Mouse (Mus musculus) liver, embryonic 14.5 days (tissue): ENCODE data around the gene Treml2. TPM values are rescaled to one million over a fixed set of nuclear protein-coding genes. Genes with fewer than 3 reads are reported as not detected.

Experiments used
- ATAC-seq: fragments of 200-750 bp; cut with Nextera tagmentation; 2 replicates; pipeline ENCODE4 v1.8.0; 2017; ENCODE audit warnings: moderate number of reproducible peaks, mild to moderate bottlenecking, moderate library complexity; ENCODE audit not compliant: insufficient read depth
- DNase-seq, 3 experiments: peaks; one replicate each; pipeline ENCODE4 v3.0.0-alpha.2; 2012 to 2013; ENCODE audit warnings: low read depth in 3 of 3, low spot score in 3 of 3
- H3K27ac ChIP-seq: fragments of 300-500 bp; sonication (generic); 2 replicates; pipeline ENCODE4 v1.5.1; 2014; ENCODE audit warnings: moderate library complexity, mild to moderate bottlenecking, control low read depth, inconsistent platforms
- H3K27me3 ChIP-seq: fragments of 300-500 bp; sonication (generic); 2 replicates; pipeline ENCODE4 v1.6.1; 2014; ENCODE audit warnings: mild to moderate bottlenecking, low read length, moderate library complexity; ENCODE audit not compliant: control insufficient read depth, insufficient read depth
- H3K36me3 ChIP-seq: fragments of 300-500 bp; sonication (generic); replicated peaks from 2 replicates; pipeline ENCODE4 v1.6.1; 2014; ENCODE audit warnings: low read depth; ENCODE audit not compliant: control insufficient read depth, insufficient read depth
- H3K4me1 ChIP-seq, 2 experiments: fragments of 200-500 bp in 1 of 2; fragments of 300-500 bp in 1 of 2; sonication (generic) in 1 of 2; replicated peaks; 2 replicates each; pipeline ENCODE4 v1.6.1; 2012 to 2014; ENCODE audit warnings: antibody characterized with exemption in 1 of 2, inconsistent platforms in 1 of 2, low read length in 1 of 2; ENCODE audit not compliant: control insufficient read depth in 2 of 2, insufficient read depth in 2 of 2
- H3K4me2 ChIP-seq: fragments of 300-500 bp; sonication (generic); 2 replicates; pipeline ENCODE4 v1.6.1; 2014; ENCODE audit warnings: low read depth, mild to moderate bottlenecking, control low read depth, moderate library complexity
- H3K4me3 ChIP-seq, 2 experiments: fragments of 200-500 bp in 1 of 2; fragments of 300-500 bp in 1 of 2; sonication (generic) in 1 of 2; 2 replicates each; pipeline ENCODE4 v1.5.1; 2012 to 2014; ENCODE audit warnings: low read depth in 2 of 2, low read length in 2 of 2, mild to moderate bottlenecking in 2 of 2, control low read depth in 1 of 2, inconsistent platforms in 1 of 2, moderate library complexity in 1 of 2; ENCODE audit not compliant: insufficient read depth in 1 of 2
- H3K9ac ChIP-seq: fragments of 300-500 bp; sonication (generic); replicated peaks from 2 replicates; pipeline ENCODE4 v1.6.1; 2014; ENCODE audit warnings: mild to moderate bottlenecking, control low read depth, moderate library complexity
- H3K9me3 ChIP-seq: fragments of 300-500 bp; sonication (generic); 2 replicates; pipeline ENCODE4 v1.6.1; 2016; ENCODE audit warnings: low read length, mixed read lengths; ENCODE audit not compliant: control insufficient read depth
- CTCF ChIP-seq: IDR thresholded peaks from 2 replicates; pipeline ENCODE4 v1.5.1; 2016; ENCODE audit warnings: antibody characterized with exemption, low read depth, control low read depth
- EP300 ChIP-seq: IDR thresholded peaks from 2 replicates; pipeline ENCODE4 v1.6.1; 2016; ENCODE audit warnings: antibody characterized with exemption, low read depth
- WGBS: fragments of 180-500 bp; shearing (Covaris S2); extraction: QIAGEN DNeasy Blood & Tissue Kit; methylation state at CpG from one replicate; pipeline ENCODE4 v1.1.7; 2014; ENCODE audit not compliant: insufficient replicate concordance; 5-methylcytosine and 5-hydroxymethylcytosine counted together
- polyA plus RNA-seq, 2 experiments: library from polyadenylated mRNA; depleted of rRNA in 1 of 2; stranded (reverse) in 1 of 2; unstranded in 1 of 2; fragments of >200 nt; fragmentation: Nextera tagmentation in 1 of 2; extraction: Ambion mirVana in 1 of 2; gene quantifications; 2 replicates each; pipeline versions ENCODE4 v1.2.1 to v1.2.3; 2012 to 2014

Gene Treml2
- polyA plus RNA-seq, 2 experiments = 2.1 to 10.7 TPM

- Histone ChIP-seq H3K27ac (no peak overlapping the region), H3K27me3 (no peaks in the 10 kb centered on the region), H3K4me2 (no peak overlapping the region), H3K4me3 (no peak overlapping the region), H3K4me1 (peaks cover 4 to 6% of the 10 kb centered on the region in 2 experiments; a peak in 2 of 4 replicates), H3K9me3 (no peaks in the 10 kb centered on the region), H3K36me3 (no peaks in the 10 kb centered on the region), H3K9ac (no peak overlapping the region)
- DNase-seq (no peak), ATAC-seq (no peak)
- TF ChIP-seq CTCF = no peak
- no peak for TF ChIP-seq EP300
- WGBS = 89% methylated on average over 1 of the region's 1 CpGs
Observed at GRCm38 (mm10) chr17:48340267-48340666, 41.0 kb downstream of the Treml2 start.

GRCm38 (mm10) chr17:48341947-48342346 is 42.6 kb downstream of the Treml2 start:
- DNase-seq (peak in 1 of 3 experiments; percentile 19), ATAC-seq (no peak)
- no peak overlapping the region for H3K27ac ChIP-seq
- H3K27me3 ChIP-seq = no peaks in the 10 kb centered on the region
- H3K4me3 ChIP-seq = no peak overlapping the region
- no peak overlapping the region; the same call in 1 of the 2 replicates for H3K9ac ChIP-seq
- no peaks in the 10 kb centered on the region for H3K9me3 ChIP-seq
- H3K4me2 ChIP-seq = no peak overlapping the region
- TF ChIP-seq CTCF (no peak), EP300 (no peak)
- H3K36me3 ChIP-seq = no peaks in the 10 kb centered on the region
- WGBS = 19% methylated on average over 3 of the region's 3 CpGs
- peaks cover 4 to 6% of the 10 kb centered on the region in 2 experiments; a peak in 2 of 4 replicates for H3K4me1 ChIP-seq

- WGBS = 47% methylated on average over 2 of the region's 2 CpGs
- Histone ChIP-seq H3K27me3 (no peaks in the 10 kb centered on the region), H3K4me1 (peaks cover 4 to 6% of the 10 kb centered on the region in 2 experiments; a peak in 2 of 4 replicates), H3K36me3 (no peaks in the 10 kb centered on the region), H3K4me2 (no peak overlapping the region), H3K4me3 (no peak overlapping the region), H3K9me3 (no peaks in the 10 kb centered on the region), H3K27ac (no peak overlapping the region), H3K9ac (no peak overlapping the region)
- TF ChIP-seq EP300 (no peak), CTCF (no peak)
- DNase-seq (no peak), ATAC-seq (no peak)
Observed at GRCm38 (mm10) chr17:48343065-48343464, 43.8 kb downstream of the Treml2 start.

GRCm38 (mm10) chr17:48345824-48346223 is 46.5 kb downstream of the Treml2 start:
- TF ChIP-seq CTCF (no peak), EP300 (no peak)
- 54% methylated on average over 4 of the region's 4 CpGs for WGBS
- Histone ChIP-seq H3K36me3 (no peaks in the 10 kb centered on the region), H3K4me1 (peaks cover 4 to 6% of the 10 kb centered on the region in 2 experiments; a peak in 2 of 4 replicates), H3K9me3 (no peaks in the 10 kb centered on the region), H3K4me2 (no peak overlapping the region), H3K9ac (no peak overlapping the region), H3K27me3 (no peaks in the 10 kb centered on the region), H3K27ac (no peak overlapping the region), H3K4me3 (no peak overlapping the region)
- DNase-seq = no peak
- ATAC-seq = no peak

- Histone ChIP-seq H3K4me3 (no peak within 1 kb of the TSS), H3K9ac (no peak within 1 kb of the TSS), H3K27me3 (no peaks in the 10 kb centered on the region), H3K27ac (no peak within 1 kb of the TSS), H3K4me2 (no peak within 1 kb of the TSS), H3K9me3 (no peaks in the 10 kb centered on the region), H3K4me1 (peaks cover 4 to 6% of the 10 kb centered on the region in 2 experiments; a peak in 2 of 4 replicates), H3K36me3 (no peaks in the 10 kb centered on the region)
- no peak for ATAC-seq
- DNase-seq = no peak
- 55% methylated on average over 5 of the region's 5 CpGs for WGBS
- TF ChIP-seq EP300 (no peak), CTCF (no peak)
Observed at GRCm38 (mm10) chr17:48346231-48346630, 46.9 kb downstream of the Treml2 start, which contains the start of gene Trem2. TSS of gene Trem2 (plus strand) at chr17:48346401.
